Mouse (Mus musculus) large intestine, adult 2 months (tissue): ENCODE data around the gene Olfr295. TPM values are rescaled to one million over a fixed set of nuclear protein-coding genes. Genes with fewer than 3 reads are reported as not detected.

Experiments used
- DNase-seq: peaks from one replicate; pipeline ENCODE4 v3.0.0-alpha.2; 2012; ENCODE audit warnings: low read depth, low spot score
- WGBS: fragments of 180-500 bp; shearing (Covaris S2); methylation state at CpG from one replicate; pipeline ENCODE4 v1.1.7; 2018; 5-methylcytosine and 5-hydroxymethylcytosine counted together
- polyA plus RNA-seq: library from polyadenylated mRNA; depleted of rRNA; stranded (reverse); fragments of >200 nt; gene quantifications from 2 replicates; pipeline ENCODE4 v1.2.3, GENCODE M21; 2012; rRNA removed

Olfr295 gene
- not detected in 2 replicates for polyA plus RNA-seq

DNA sequence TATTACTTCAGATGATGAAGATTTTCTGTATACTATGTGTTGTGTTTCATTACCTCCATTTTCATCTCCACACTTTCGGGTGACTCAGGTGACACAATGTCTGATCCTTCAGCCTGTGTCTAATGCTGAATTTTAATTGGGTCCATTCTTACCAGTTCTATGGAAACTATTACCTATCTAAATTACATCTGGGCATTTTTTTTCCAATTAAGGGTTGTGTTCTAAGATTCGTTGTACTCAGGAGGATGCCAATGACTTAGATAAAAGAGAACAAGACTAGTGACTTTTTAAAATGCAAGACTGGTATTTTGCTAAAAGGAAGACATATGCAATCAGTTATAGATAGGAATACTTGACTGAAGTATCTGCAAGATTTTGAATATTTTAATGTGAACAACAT, at the start of gene Olfr295:
Gene Olfr295, plus strand, starts transcription at position 301 of the 400 bp plus-strand sequence.
- no peak for DNase-seq
- WGBS, result 71% methylated on average over 2 of the region's 2 CpGs

DNA sequence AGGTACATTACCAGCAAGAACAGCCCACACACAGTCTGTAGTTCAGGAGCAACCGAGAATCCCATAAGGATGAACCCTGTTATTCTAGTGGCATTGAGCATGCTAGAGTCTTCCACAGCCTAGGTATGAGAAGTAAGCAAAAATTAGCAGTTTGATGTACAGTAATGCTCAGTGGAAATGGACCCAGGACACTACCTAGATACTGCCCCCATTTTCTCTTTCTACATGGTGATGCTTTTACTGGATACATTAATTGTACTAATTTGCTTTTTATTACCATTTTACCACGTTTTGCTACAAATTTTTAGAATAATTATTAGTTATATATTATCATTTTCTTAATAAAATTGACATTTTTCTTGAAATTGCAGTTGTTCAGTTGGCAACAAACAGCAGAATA, 32.9 kb downstream of the Olfr295 start, which contains the start of gene Olfr294:
Gene Olfr294, minus strand, starts transcription at position 101 of the 400 bp plus-strand sequence.
- DNase-seq, result no peak
- 44% methylated on average over 2 of the region's 2 CpGs for WGBS

Other genes starting within 250 kb of the Olfr295 start
- not detected in 2 replicates for gene Olfr307, start 246.3 kb upstream of the Olfr295 start, polyA plus RNA-seq
- gene Olfr305, start 216.9 kb upstream of the Olfr295 start, polyA plus RNA-seq, result not detected in 2 replicates
- gene Olfr304, start 197.2 kb upstream of the Olfr295 start, polyA plus RNA-seq, result not detected in 2 replicates
- not detected in 2 replicates for gene Olfr303, start 186.1 kb upstream of the Olfr295 start, polyA plus RNA-seq
- not detected in 2 replicates for gene Olfr301, start 180.0 kb upstream of the Olfr295 start, polyA plus RNA-seq
- not detected in 2 replicates for gene Olfr299, start 123.9 kb upstream of the Olfr295 start, polyA plus RNA-seq
- gene Olfr298, start 91.4 kb upstream of the Olfr295 start, polyA plus RNA-seq, result not detected in 2 replicates
- gene Olfr297, start 63.9 kb upstream of the Olfr295 start, polyA plus RNA-seq, result not detected in 2 replicates
- not detected in 2 replicates for gene Olfr294, start 32.8 kb downstream of the Olfr295 start, polyA plus RNA-seq
- gene Olfr293, start 65.2 kb downstream of the Olfr295 start, polyA plus RNA-seq, result not detected in 2 replicates
- gene Olfr292, start 104.5 kb downstream of the Olfr295 start, polyA plus RNA-seq, result not detected in 2 replicates
- 0.05 and 0.10 TPM in 2 replicates for gene Folh1, start 192.1 kb downstream of the Olfr295 start, polyA plus RNA-seq
- gene Vmn2r77, start 211.2 kb downstream of the Olfr295 start, polyA plus RNA-seq, result not detected in 2 replicates